Mouse (Mus musculus): Measurements from ENCODE around the gene Sun1. TPM values are rescaled to one million over a fixed set of nuclear protein-coding genes. Genes with fewer than 3 reads are reported as not detected.

Gene Sun1
- polyA plus RNA-seq (2012; ENCODE audit: low replicate concordance) = 11.8 and 39.6 TPM in 2 replicates

DNA sequence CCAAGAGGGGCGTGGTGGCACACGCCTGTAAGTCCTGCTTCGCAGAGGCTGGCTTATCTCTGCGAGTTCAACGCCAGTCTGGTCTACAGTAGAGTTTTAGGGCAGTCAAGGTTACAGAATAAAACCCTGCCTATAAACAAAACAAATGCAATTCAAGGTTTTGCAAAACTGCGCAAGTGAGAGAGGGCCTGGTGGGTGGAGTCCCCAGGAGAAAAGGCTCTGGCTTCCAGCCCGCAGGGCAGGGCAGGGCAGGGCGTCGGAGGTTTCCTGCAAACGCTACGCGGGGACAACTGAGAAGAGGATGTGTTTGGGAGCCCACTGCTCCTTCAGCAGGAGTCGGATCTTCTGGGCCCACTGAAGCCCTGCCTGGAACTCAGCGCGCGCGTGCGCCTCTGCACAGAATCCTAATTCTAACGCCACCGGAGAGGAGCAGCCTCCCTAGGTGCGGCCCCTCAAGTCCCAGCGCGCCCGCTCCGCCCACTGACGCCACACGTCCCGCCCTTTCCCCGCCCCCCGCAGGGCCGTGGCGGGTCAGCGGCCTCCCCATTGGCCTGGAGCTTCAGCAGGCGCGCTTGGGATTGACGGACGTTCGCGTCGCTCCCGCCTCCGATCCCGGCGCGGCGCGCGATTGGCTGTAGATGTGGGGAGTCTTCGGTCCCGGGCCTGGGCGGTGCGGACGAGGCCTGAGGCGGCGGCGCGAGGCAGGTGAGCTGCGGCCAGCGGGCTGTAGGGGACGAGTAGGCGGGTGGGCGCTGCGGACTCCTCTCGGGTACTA is at the start of gene Sun1:
Sun1 (plus strand) TSS at position 643 of the 775 bp plus-strand sequence.

DNA sequence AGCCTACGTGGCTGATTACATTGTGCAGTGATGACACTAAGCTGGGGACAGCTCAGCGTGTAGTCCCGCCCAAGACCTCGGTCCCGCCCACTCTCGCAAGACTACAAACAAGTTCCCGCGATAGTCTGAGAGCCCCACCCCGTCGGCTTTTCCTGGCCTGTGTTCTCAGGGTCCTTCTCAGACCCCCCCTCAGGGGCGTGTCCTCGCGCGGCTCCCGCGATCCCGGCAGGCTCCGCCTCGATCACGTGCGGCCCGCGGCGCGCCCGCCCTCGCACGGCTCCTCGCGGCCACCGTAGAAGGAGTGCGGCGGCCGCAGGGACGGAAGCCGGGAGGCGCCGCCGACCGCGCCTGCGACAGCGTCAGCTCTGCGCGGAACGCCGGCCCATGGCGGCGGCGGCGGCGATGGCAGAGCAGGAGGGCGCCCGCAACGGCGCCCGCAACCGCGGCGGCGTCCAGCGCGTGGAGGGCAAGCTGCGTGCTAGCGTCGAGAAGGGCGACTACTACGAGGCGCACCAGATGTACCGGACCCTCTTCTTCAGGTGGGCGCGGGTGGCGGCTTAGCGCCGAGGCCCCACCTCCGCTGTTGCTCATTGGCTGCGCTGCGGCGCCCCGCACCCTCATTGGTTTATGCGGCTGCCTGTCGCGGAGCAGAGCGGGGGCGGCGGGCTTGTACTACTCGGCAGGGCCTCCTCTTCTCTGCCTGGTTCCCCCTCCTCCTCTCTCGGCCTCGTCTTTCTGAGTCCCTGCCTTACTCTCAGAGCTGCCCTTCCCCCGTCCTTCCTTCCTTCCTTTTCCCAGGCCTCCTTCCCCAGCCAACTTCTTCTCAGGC is 51.9 kb downstream of the Sun1 start, which contains the start of gene Get4:
Get4 (plus strand) TSS at position 244 of the 829 bp plus-strand sequence.

Other genes starting within 250 kb of the Sun1 start
- gene Pdgfa, start 203.3 kb upstream of the Sun1 start, polyA plus RNA-seq (2012; ENCODE audit: low replicate concordance) = 1.6 and 2.2 TPM in 2 replicates
- 0.95 and 1.6 TPM in 2 replicates for gene Prkar1b, start 50.6 kb upstream of the Sun1 start, polyA plus RNA-seq (2012; ENCODE audit: low replicate concordance)
- 83.4 and 123 TPM in 2 replicates for gene Dnaaf5, start 50.4 kb upstream of the Sun1 start, polyA plus RNA-seq (2012; ENCODE audit: low replicate concordance)
- 85.5 and 92.0 TPM in 2 replicates for gene Get4, start 51.7 kb downstream of the Sun1 start, polyA plus RNA-seq (2012; ENCODE audit: low replicate concordance)
- 6.4 and 6.7 TPM in 2 replicates for gene Adap1, start 125.0 kb downstream of the Sun1 start, polyA plus RNA-seq (2012; ENCODE audit: low replicate concordance)
- gene Cox19, start 150.8 kb downstream of the Sun1 start, polyA plus RNA-seq (2012; ENCODE audit: low replicate concordance) = 31.5 and 69.9 TPM in 2 replicates
- gene Cyp2w1, start 152.0 kb downstream of the Sun1 start, polyA plus RNA-seq (2012; ENCODE audit: low replicate concordance) = not detected in 2 replicates
- gene Gpr146, start 177.1 kb downstream of the Sun1 start, polyA plus RNA-seq (2012; ENCODE audit: low replicate concordance) = 37.7 and 55.6 TPM in 2 replicates
- 0.09 and 0.23 TPM in 2 replicates for gene C130050O18Rik, start 204.6 kb downstream of the Sun1 start, polyA plus RNA-seq (2012; ENCODE audit: low replicate concordance)
- gene Gper1, start 222.5 kb downstream of the Sun1 start, polyA plus RNA-seq (2012; ENCODE audit: low replicate concordance) = 0.17 TPM in 1 of 2 replicates, not detected in the other